Mouse (Mus musculus): ENCODE measurements around the gene Lyl1.

GRCm38 (mm10) chr8:84656191-84656525 lies 45.1 kb upstream of the Lyl1 start:
- no peak for TF ChIP-seq MAX (IDR thresholded peaks at IDR 0.05)
- TF ChIP-seq CTCF (IDR thresholded peaks at IDR 0.05; ENCODE audit: control insufficient read depth, insufficient read depth, insufficient read length), result no peak
- no peak for TF ChIP-seq USF1 (IDR thresholded peaks at IDR 0.05; ENCODE audit: low read depth)
- no peak for TF ChIP-seq FOSL1 (IDR thresholded peaks at IDR 0.05; ENCODE audit: insufficient read depth, low read length, poor library complexity, severe bottlenecking)

Measured in C2C12 (cell line).